Mouse (Mus musculus): Measurements from ENCODE around the gene Ttc9. TPM values are rescaled to one million over a fixed set of nuclear protein-coding genes. Genes with fewer than 3 reads are reported as not detected.

Gene Ttc9
- total RNA-seq (2012; rRNA removed) (not detected in 2 replicates), total RNA-seq (2014; rRNA removed) (not detected in 2 replicates), polyA plus RNA-seq (2012; ENCODE audit: insufficient read length, low read depth) (0.07 TPM in 1 of 2 replicates, not detected in the other)

GRCm38 (mm10) chr12:81630915-81631660, at the start of gene Ttc9:
Ttc9 (plus strand) TSS chr12:81631249.
- H3K9me3 ChIP-seq (replicated peaks; ENCODE audit: low read length): no peaks in the 10 kb centered on the region
- no peaks in the 10 kb centered on the region for H3K4me1 ChIP-seq (ENCODE audit: control insufficient read depth in 1 of 2, insufficient read depth in 2 of 2)
- H3K9ac ChIP-seq (ENCODE audit: insufficient read depth, low read depth): no peak within 1 kb of the TSS
- no peaks in the 10 kb centered on the region for H3K79me2 ChIP-seq (replicated peaks; ENCODE audit: control insufficient read depth, extremely low read depth, insufficient read depth, poor library complexity, severe bottlenecking)
- no peak for TF ChIP-seq MEF2A (IDR thresholded peaks at IDR 0.05; ENCODE audit: borderline replicate concordance, low read depth, low read length)
- TF ChIP-seq UBTF (IDR thresholded peaks at IDR 0.05; ENCODE audit: low read depth, low read length): no peak
- no peak within 1 kb of the TSS for H3K4me2 ChIP-seq (ENCODE audit: insufficient read depth, low read depth, poor library complexity, severe bottlenecking)
- H3K27me3 ChIP-seq (replicated peaks): peaks cover 2% of the 10 kb centered on the region
- no peaks in the 10 kb centered on the region for H3K36me3 ChIP-seq (replicated peaks in 1 of 2; ENCODE audit: control insufficient read depth in 1 of 2, insufficient read depth in 1 of 2, low read length in 1 of 2)
- no peak within 1 kb of the TSS for H3K4me3 ChIP-seq (replicated peaks in 1 of 3; ENCODE audit: low read depth in 2 of 3, low read length in 2 of 3, poor library complexity in 1 of 3)
- no peak within 1 kb of the TSS for H3K27ac ChIP-seq (ENCODE audit: insufficient read depth, low read depth)
- dilution Hi-C loops (cut with MboI; ENCODE audit: extremely low pct_ligation_motif_present, extremely low pct_unique_long_range_greater_than_20kb, low sequenced_read_pairs): no loop called here
- in situ Hi-C loops (cut with MboI; ENCODE audit: low pct_ligation_motif_present, low pct_unique_long_range_greater_than_20kb, low sequenced_read_pairs): no loop called here
- DNase-seq (ENCODE audit: extremely low read depth): no peak

GRCm38 (mm10) chr12:81594902-81595671, 36.0 kb upstream of the Ttc9 start, which contains the start of gene Med6:
Med6 (minus strand) TSS chr12:81595008.
- Histone ChIP-seq H3K9me3 (replicated peaks; ENCODE audit: low read length) (no peaks in the 10 kb centered on the region), H3K9ac (ENCODE audit: insufficient read depth, low read depth) (peak within 1 kb of the TSS; percentile 97), H3K4me2 (ENCODE audit: insufficient read depth, low read depth, poor library complexity, severe bottlenecking) (peak within 1 kb of the TSS; percentile 87), H3K27ac (ENCODE audit: insufficient read depth, low read depth) (no peak within 1 kb of the TSS), H3K4me1 (ENCODE audit: control insufficient read depth in 1 of 2, insufficient read depth in 2 of 2) (peaks cover 0 to 8% of the 10 kb centered on the region in 2 experiments; a peak in 2 of 4 replicates), H3K27me3 (replicated peaks) (peaks cover 3% of the 10 kb centered on the region), H3K79me2 (replicated peaks; ENCODE audit: control insufficient read depth, extremely low read depth, insufficient read depth, poor library complexity, severe bottlenecking) (peaks cover 24% of the 10 kb centered on the region), H3K4me3 (replicated peaks in 1 of 3; ENCODE audit: low read depth in 2 of 3, low read length in 2 of 3, poor library complexity in 1 of 3) (peak within 1 kb of the TSS; percentile 83 to 98 (median 91)), H3K36me3 (replicated peaks in 1 of 2; ENCODE audit: control insufficient read depth in 1 of 2, insufficient read depth in 1 of 2, low read length in 1 of 2) (peaks cover 8 to 12% of the 10 kb centered on the region in 2 experiments)
- dilution Hi-C loops (cut with MboI; ENCODE audit: extremely low pct_ligation_motif_present, extremely low pct_unique_long_range_greater_than_20kb, low sequenced_read_pairs): no loop called here
- in situ Hi-C loops (cut with MboI; ENCODE audit: low pct_ligation_motif_present, low pct_unique_long_range_greater_than_20kb, low sequenced_read_pairs): no loop called here
- peak; percentile 97 for DNase-seq (ENCODE audit: extremely low read depth)
- peak; percentile 83 for TF ChIP-seq POLR2A (IDR thresholded peaks at IDR 0.05; ENCODE audit: low read depth, low read length)
- TF ChIP-seq E2F4 (IDR thresholded peaks at IDR 0.05; ENCODE audit: insufficient replicate concordance, low read depth, low read length): peak; percentile 88; the same call in 1 of the 2 replicates
- TF ChIP-seq MXI1 (IDR thresholded peaks at IDR 0.05; ENCODE audit: low read depth, low read length): peak; percentile 84
- no peak for TF ChIP-seq JUN (IDR thresholded peaks at IDR 0.05; ENCODE audit: insufficient read depth, low read depth, low read length)
- TF ChIP-seq JUND (conservative IDR thresholded peaks at IDR 0.05; ENCODE audit: low read depth, low read length): no peak
- no peak; the same call in none of the 2 replicates for TF ChIP-seq TBP (conservative IDR thresholded peaks at IDR 0.05; ENCODE audit: low read depth, low read length)
- peak; percentile 98 for TF ChIP-seq KAT2A (IDR thresholded peaks at IDR 0.05; ENCODE audit: insufficient replicate concordance, low read length)
- TF ChIP-seq USF2 (conservative IDR thresholded peaks at IDR 0.05; ENCODE audit: low read depth, low read length): no peak
- TF ChIP-seq BHLHE40 (IDR thresholded peaks at IDR 0.05; ENCODE audit: low read depth, low read length): peak; percentile 40; the same call in 1 of the 2 replicates
- peak; percentile 83 for TF ChIP-seq NELFE (IDR thresholded peaks at IDR 0.05; ENCODE audit: low read depth, low read length)
- no peak for TF ChIP-seq POLR2AphosphoS2 (IDR thresholded peaks at IDR 0.05; ENCODE audit: low read depth, low read length)
- peak; percentile 74 for TF ChIP-seq CHD2 (IDR thresholded peaks at IDR 0.05; ENCODE audit: low read length)
- TF ChIP-seq ELF1 (IDR thresholded peaks at IDR 0.05; ENCODE audit: low read depth, low read length): peak; percentile 99
- TF ChIP-seq RAD21 (IDR thresholded peaks at IDR 0.05; ENCODE audit: low read depth, low read length): no peak
- TF ChIP-seq NRF1 (IDR thresholded peaks at IDR 0.05; ENCODE audit: low read depth, low read length): peak; percentile 61; the same call in 1 of the 2 replicates
- no peak for TF ChIP-seq USF1 (IDR thresholded peaks at IDR 0.05; ENCODE audit: low read depth, low read length)
- peak; percentile 100 for TF ChIP-seq HCFC1 (IDR thresholded peaks at IDR 0.05; ENCODE audit: low read depth, low read length)
- no peak for TF ChIP-seq CHD1 (IDR thresholded peaks at IDR 0.05; ENCODE audit: low read depth, low read length)
- TF ChIP-seq MAFK (IDR thresholded peaks at IDR 0.05; ENCODE audit: insufficient replicate concordance, low read length): no peak
- peak; percentile 80 for TF ChIP-seq IRF4 (IDR thresholded peaks at IDR 0.05; ENCODE audit: low read depth, low read length)
- TF ChIP-seq ZNF384 (IDR thresholded peaks at IDR 0.05; ENCODE audit: low read depth, low read length): peak; percentile 100
- TF ChIP-seq MEF2A (IDR thresholded peaks at IDR 0.05; ENCODE audit: borderline replicate concordance, low read depth, low read length): peak; percentile 89
- no peak; the same call in 1 of the 2 replicates for TF ChIP-seq ZMIZ1 (IDR thresholded peaks at IDR 0.05; ENCODE audit: low read depth, low read length)
- TF ChIP-seq SIN3A (IDR thresholded peaks at IDR 0.05; ENCODE audit: low read length): peak; percentile 98
- no peak for TF ChIP-seq PAX5 (IDR thresholded peaks at IDR 0.05; ENCODE audit: low read length)
- peak; percentile 68; the same call in 1 of the 2 replicates for TF ChIP-seq MAZ (IDR thresholded peaks at IDR 0.05; ENCODE audit: low read depth, low read length)
- TF ChIP-seq ETS1 (conservative IDR thresholded peaks at IDR 0.05; ENCODE audit: low read depth, low read length): peak; percentile 46; the same call in 1 of the 2 replicates

All from CH12.LX (cell line).